Mouse (Mus musculus) bone marrow, adult 2 months (tissue): ENCODE data around the gene Tsen54.

ENCODE experiments used
- CTCF ChIP-seq: fragments of 200-500 bp; IDR thresholded peaks from 2 replicates; pipeline ENCODE4 v1.5.1; 2011; ENCODE audit warnings: low read length, control low read depth; ENCODE audit not compliant: control insufficient read depth, insufficient read depth
- POLR2A ChIP-seq: fragments of 200-500 bp; IDR thresholded peaks from 2 replicates; pipeline ENCODE4 v1.6.1; 2011; ENCODE audit warnings: low read depth, mild to moderate bottlenecking, control low read depth, low read length, borderline replicate concordance; ENCODE audit not compliant: control insufficient read depth

DNA sequence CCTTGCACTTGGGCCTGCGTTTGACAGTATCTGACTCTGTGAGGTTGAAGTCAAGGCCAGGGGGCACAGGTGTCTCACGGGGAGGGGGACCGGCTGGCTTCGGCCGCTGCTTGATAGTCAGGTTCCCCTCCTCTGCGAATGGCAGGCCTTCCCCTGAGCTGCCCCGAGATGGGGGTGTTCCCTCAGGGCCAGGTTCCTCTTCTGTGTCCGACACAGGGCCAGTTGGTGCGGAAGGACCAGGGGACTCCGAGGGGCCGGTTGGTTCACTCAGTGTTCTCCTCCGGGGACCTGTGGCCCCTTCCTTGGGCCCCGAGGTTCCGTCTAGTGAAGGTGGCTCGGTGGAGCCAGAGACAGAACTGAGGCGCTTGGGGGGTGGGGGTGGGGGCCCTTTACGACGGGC lies 13.5 kb upstream of the Tsen54 start:
- TF ChIP-seq CTCF (no peak), POLR2A (no peak)
